Mouse (Mus musculus) kidney, postnatal 25 days (tissue): ENCODE measurements around the gene Pear1.

ENCODE experiments used
- DNase-seq, 2 experiments: peaks; one replicate each; pipeline ENCODE4 v3.0.0; 2021; ENCODE audit warnings: mixed read lengths in 2 of 2

The Pear1 gene

GRCm38 (mm10) chr3:87725396-87726160 is 98.5 kb downstream of the Pear1 start:
- DNase-seq: no peak

- no peak for DNase-seq
Observed at GRCm38 (mm10) chr3:87724556-87724955, 99.5 kb downstream of the Pear1 start.

GRCm38 (mm10) chr3:87718525-87718924 is 105.6 kb downstream of the Pear1 start:
- DNase-seq: no peak
